Mouse (Mus musculus) ZHBTc4 (cell line): ENCODE data around the gene Methig1.
"Not testable (repeated sequence)": the region's sequence is repeated elsewhere in the genome, so short reads cannot be mapped to it uniquely, and the experiment has no call there.

Experiments used
- DNase-seq: peaks from one replicate; pipeline ENCODE4 v3.0.0-alpha.2; 2011; ENCODE audit warnings: low read depth, low spot score

Methig1 gene

GRCm38 (mm10) chr15:100352711-100353250 is at the start of gene Methig1, which contains the start of gene Mettl7a2:
Methig1 (plus strand) TSS chr15:100353149.
Mettl7a2 (plus strand) TSS chr15:100353200.
- DNase-seq: no peak

- DNase-seq: no peak
These were observed 49.4 kb upstream of the Methig1 start for GRCm38 (mm10) chr15:100303428-100304018.

GRCm38 (mm10) chr15:100304019-100304991 is 48.6 kb upstream of the Methig1 start, which contains the start of gene Mettl7a1:
Mettl7a1 (plus strand) TSS chr15:100304140.
- DNase-seq: peak; percentile 74

GRCm38 (mm10) chr15:100306201-100306600 is 46.7 kb upstream of the Methig1 start:
- DNase-seq: no peak

- DNase-seq: peak; percentile 78
These were observed 45.4 kb upstream of the Methig1 start for GRCm38 (mm10) chr15:100307438-100308096.

- no peak for DNase-seq
These were observed 40.6 kb upstream of the Methig1 start for GRCm38 (mm10) chr15:100312346-100312745.

GRCm38 (mm10) chr15:100314448-100315145 is 38.4 kb upstream of the Methig1 start:
- DNase-seq: peak; percentile 57

- DNase-seq: not testable (repeated sequence)
These were observed 34.8 kb upstream of the Methig1 start for GRCm38 (mm10) chr15:100318014-100318671.

- no peak for DNase-seq
These were observed 33.1 kb upstream of the Methig1 start for GRCm38 (mm10) chr15:100319884-100320283.

GRCm38 (mm10) chr15:100320295-100320905 is 32.5 kb upstream of the Methig1 start:
- no peak for DNase-seq

GRCm38 (mm10) chr15:100321134-100321533 is 31.8 kb upstream of the Methig1 start:
- DNase-seq: peak; percentile 72

- DNase-seq: peak; percentile 80
These were observed 28.8 kb upstream of the Methig1 start for GRCm38 (mm10) chr15:100324021-100324591.

- DNase-seq: no peak
These were observed 27.7 kb upstream of the Methig1 start for GRCm38 (mm10) chr15:100325235-100325634.

GRCm38 (mm10) chr15:100328089-100328488 is 24.9 kb upstream of the Methig1 start:
- peak; percentile 66 for DNase-seq

- DNase-seq: not testable (repeated sequence)
These were observed 23.6 kb upstream of the Methig1 start for GRCm38 (mm10) chr15:100329336-100329735.

- no peak for DNase-seq
These were observed 22.2 kb upstream of the Methig1 start for GRCm38 (mm10) chr15:100330739-100331138.

GRCm38 (mm10) chr15:100332077-100332961 is 20.6 kb upstream of the Methig1 start:
- not testable (repeated sequence) for DNase-seq

GRCm38 (mm10) chr15:100334629-100335028 is 18.3 kb upstream of the Methig1 start, which contains the start of gene Mettl7a3:
Mettl7a3 (plus strand) TSS chr15:100334929.
- no peak for DNase-seq
